Mouse (Mus musculus) heart, adult 2 months (tissue): ENCODE results near the gene Tdgf1.

ENCODE experiments used
- CTCF ChIP-seq: fragments of 200-600 bp; IDR thresholded peaks from 2 replicates; pipeline ENCODE4 v1.8.1; 2022; ENCODE audit warnings: antibody characterized with exemption, mild to moderate bottlenecking, moderate library complexity
- EP300 ChIP-seq: fragments of 200-500 bp; IDR thresholded peaks from 2 replicates; pipeline ENCODE4 v1.6.1; 2011; ENCODE audit warnings: low read depth, low read length, control low read depth; ENCODE audit not compliant: insufficient read depth
- POLR2A ChIP-seq: fragments of 200-500 bp; IDR thresholded peaks from 2 replicates; pipeline ENCODE4 v1.6.1; 2011; ENCODE audit warnings: mild to moderate bottlenecking, low read depth, low read length, control low read depth; ENCODE audit not compliant: insufficient read depth

- TF ChIP-seq CTCF (no peak), POLR2A (0 out of 2 replicates have a peak, but pooled peaks have one; percentile 10), EP300 (peak; percentile 95)
These were observed 10.0 kb upstream of the Tdgf1 start for GRCm38 (mm10) chr9:110955962-110956361.
